Mouse (Mus musculus) hindbrain, embryonic 15.5 days (tissue): ENCODE results near the gene Agfg1. TPM values are rescaled to one million over a fixed set of nuclear protein-coding genes. Genes with fewer than 3 reads are reported as not detected.
"Not testable (repeated sequence)": the region's sequence is repeated elsewhere in the genome, so short reads cannot be mapped to it uniquely, and the experiment has no call there.

Source experiments
- ATAC-seq: fragments of 200-750 bp; cut with Nextera tagmentation; 2 replicates; pipeline ENCODE4 v1.8.0; 2017; ENCODE audit warnings: low read depth, moderate number of reproducible peaks, moderate TSS enrichment; ENCODE audit not compliant: low FRiP score
- H3K27ac ChIP-seq: fragments of 300-500 bp; sonication (generic); replicated peaks from 2 replicates; pipeline ENCODE4 v1.5.1; 2015; ENCODE audit warnings: mild to moderate bottlenecking, inconsistent platforms
- H3K27me3 ChIP-seq: fragments of 300-500 bp; sonication (generic); 2 replicates; pipeline ENCODE4 v1.6.1; 2015; ENCODE audit warnings: control low read depth, inconsistent platforms
- H3K36me3 ChIP-seq: fragments of 300-500 bp; sonication (generic); 2 replicates; pipeline ENCODE4 v1.6.1; 2015; ENCODE audit warnings: control low read depth, inconsistent platforms
- H3K4me1 ChIP-seq: fragments of 300-500 bp; sonication (generic); replicated peaks from 2 replicates; pipeline ENCODE4 v1.6.1; 2015; ENCODE audit warnings: control low read depth, inconsistent platforms
- H3K4me2 ChIP-seq: fragments of 300-500 bp; sonication (generic); 2 replicates; pipeline ENCODE4 v1.6.1; 2015; ENCODE audit warnings: moderate library complexity, mild to moderate bottlenecking, inconsistent platforms
- H3K4me3 ChIP-seq: fragments of 300-500 bp; sonication (generic); 2 replicates; pipeline ENCODE4 v1.5.1; 2015; ENCODE audit warnings: mild to moderate bottlenecking, inconsistent platforms
- H3K9ac ChIP-seq: fragments of 300-500 bp; sonication (generic); 2 replicates; pipeline ENCODE4 v1.6.1; 2015; ENCODE audit warnings: inconsistent platforms
- H3K9me3 ChIP-seq: fragments of 300-500 bp; sonication (generic); 2 replicates; pipeline ENCODE4 v1.6.1; 2016; ENCODE audit warnings: control low read depth, inconsistent platforms
- WGBS: fragments of 180-500 bp; shearing (Covaris S2); methylation state at CpG from one replicate; pipeline ENCODE4 v1.1.7; 2015; 5-methylcytosine and 5-hydroxymethylcytosine counted together
- polyA plus RNA-seq: library from polyadenylated mRNA; unstranded; fragments of >200 nt; fragmentation: Nextera tagmentation; extraction: Ambion mirVana; gene quantifications from 2 replicates; pipeline ENCODE4 v1.2.1, GENCODE M21; 2015

Agfg1 gene
- polyA plus RNA-seq, 1 experiment from 2014 or later = 26.6 TPM

DNA sequence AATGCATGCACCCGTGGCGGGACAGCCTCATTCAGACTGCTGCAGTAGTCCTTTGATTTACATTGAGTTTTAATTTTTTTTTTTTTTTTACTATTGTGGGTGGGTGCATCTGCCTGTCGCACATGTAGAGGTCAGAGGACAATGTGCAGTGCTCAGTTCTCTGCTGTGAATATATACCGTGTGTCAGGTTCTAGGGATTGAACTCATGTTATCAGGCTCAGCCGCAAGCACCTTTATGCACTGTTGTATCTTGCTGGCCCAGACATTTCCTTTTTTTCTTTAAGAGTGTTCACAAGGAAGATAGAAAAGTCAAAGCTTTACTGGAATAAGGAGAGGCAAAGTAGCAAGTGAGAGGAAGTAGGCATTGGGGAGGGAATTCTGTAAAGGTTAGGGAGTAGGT lies 16.4 kb downstream of the Agfg1 start:
- no peak overlapping the region for H3K4me2 ChIP-seq
- no peaks in the 10 kb centered on the region for H3K27me3 ChIP-seq
- peaks cover 10% of the 10 kb centered on the region; the same call in 1 of the 2 replicates for H3K4me1 ChIP-seq
- H3K36me3 ChIP-seq = no peaks in the 10 kb centered on the region
- no peak for ATAC-seq
- no peak overlapping the region for H3K4me3 ChIP-seq
- H3K27ac ChIP-seq = no peak overlapping the region
- H3K9ac ChIP-seq = no peak overlapping the region
- H3K9me3 ChIP-seq = no peaks in the 10 kb centered on the region
- 87% methylated on average over 5 of the region's 5 CpGs for WGBS

DNA sequence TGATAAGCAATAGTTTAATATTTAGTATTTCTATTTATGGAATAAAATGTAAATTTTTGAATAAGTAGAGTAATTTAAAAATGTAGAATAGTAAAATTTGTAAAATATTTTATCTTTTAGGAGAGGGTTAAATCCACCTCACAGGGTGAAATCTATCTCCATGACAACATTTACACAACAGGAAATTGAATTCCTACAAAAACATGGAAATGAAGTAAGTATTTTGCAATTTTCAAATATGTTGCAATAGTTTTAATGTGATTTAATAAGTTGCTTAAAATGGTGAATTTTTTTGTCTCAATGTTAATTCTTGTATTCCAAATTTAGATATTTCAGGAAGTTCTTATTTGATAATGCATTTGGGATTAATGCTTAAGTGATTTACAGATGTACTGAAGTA lies 19.0 kb downstream of the Agfg1 start:
- H3K36me3 ChIP-seq = no peaks in the 10 kb centered on the region
- H3K27me3 ChIP-seq = no peaks in the 10 kb centered on the region
- no peak overlapping the region for H3K4me3 ChIP-seq
- no peak overlapping the region for H3K27ac ChIP-seq
- no peak for ATAC-seq
- H3K9ac ChIP-seq = no peak overlapping the region
- no peak overlapping the region for H3K4me2 ChIP-seq
- no peaks in the 10 kb centered on the region for H3K9me3 ChIP-seq
- H3K4me1 ChIP-seq = no peaks in the 10 kb centered on the region

DNA sequence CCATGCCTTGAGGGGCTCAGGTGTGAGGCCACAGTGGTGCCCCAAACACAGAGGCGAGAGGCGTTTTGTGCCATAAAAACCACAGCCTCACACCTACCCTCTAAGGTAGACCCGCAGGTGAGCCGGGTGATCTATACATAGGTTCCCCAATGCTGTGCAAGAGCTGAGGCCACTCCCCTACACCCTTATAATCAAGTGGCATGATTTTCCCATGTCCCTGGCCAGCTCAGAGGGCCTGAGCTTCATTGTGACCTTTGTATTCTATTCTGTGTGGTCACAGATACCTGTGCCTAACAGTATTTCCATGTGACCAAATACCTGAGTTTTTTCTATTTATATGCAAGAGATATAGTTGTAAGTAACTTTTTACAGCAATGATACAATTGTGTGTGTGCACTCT lies 21.1 kb downstream of the Agfg1 start:
- Histone ChIP-seq H3K27me3 (no peaks in the 10 kb centered on the region), H3K4me1 (no peaks in the 10 kb centered on the region), H3K9ac (no peak overlapping the region), H3K27ac (no peak overlapping the region), H3K36me3 (no peaks in the 10 kb centered on the region), H3K4me3 (no peak overlapping the region), H3K4me2 (no peak overlapping the region), H3K9me3 (no peaks in the 10 kb centered on the region)
- ATAC-seq = peak; percentile 50; the same call in 1 of the 2 replicates
- 94% methylated on average over 4 of the region's 4 CpGs for WGBS

DNA sequence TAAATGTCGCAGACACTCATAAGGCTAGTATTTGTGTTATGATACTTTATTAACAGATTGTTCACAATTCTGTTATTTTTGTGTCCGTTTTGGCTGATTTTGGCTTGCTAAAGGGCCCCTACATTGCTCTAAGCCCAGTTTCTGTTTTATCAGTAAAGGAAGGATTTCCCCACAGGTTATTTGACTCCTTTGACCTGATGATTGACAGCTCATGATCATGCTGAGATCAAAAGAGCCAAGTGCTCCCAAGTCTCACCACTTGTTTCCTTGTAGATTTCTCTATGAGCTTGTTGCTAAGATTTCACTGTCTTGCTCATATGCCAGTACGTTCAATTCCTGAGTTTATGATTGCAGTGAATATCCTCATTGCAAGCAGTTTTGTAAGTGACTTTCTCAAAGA lies 30.9 kb downstream of the Agfg1 start:
- H3K9ac ChIP-seq = no peak overlapping the region

DNA sequence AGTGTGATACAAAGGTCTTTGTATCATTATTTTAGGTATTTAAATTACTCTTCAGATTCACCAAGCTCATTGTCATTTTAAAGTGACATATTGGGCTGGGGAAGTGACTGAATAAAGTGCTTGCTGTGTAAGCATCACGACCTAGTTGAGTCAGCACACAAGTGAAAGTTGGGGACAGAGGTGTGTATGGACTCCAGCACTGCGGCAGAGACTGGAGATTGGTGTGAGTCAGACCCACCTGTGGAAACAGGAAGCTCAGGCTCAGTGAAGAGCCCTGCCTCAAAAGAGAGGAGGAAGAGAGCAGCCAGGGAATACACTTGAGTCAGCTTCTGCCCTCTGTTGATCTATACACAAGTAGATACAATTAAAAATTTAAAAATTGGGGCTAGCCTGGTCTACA lies 39.9 kb downstream of the Agfg1 start:
- H3K4me2 ChIP-seq = no peak overlapping the region
- no peak overlapping the region for H3K27ac ChIP-seq
- WGBS = 81% methylated on average over 2 of the region's 2 CpGs
- no peak overlapping the region for H3K9ac ChIP-seq
- no peaks in the 10 kb centered on the region for H3K4me1 ChIP-seq
- ATAC-seq = no peak
- no peaks in the 10 kb centered on the region for H3K27me3 ChIP-seq
- peaks cover 28% of the 10 kb centered on the region for H3K36me3 ChIP-seq
- no peak overlapping the region for H3K4me3 ChIP-seq
- no peaks in the 10 kb centered on the region for H3K9me3 ChIP-seq

More for the DNA sequence above, 30.9 kb downstream of the Agfg1 start:
- 83% methylated on average over 3 of the region's 3 CpGs for WGBS
- peaks cover 17% of the 10 kb centered on the region for H3K36me3 ChIP-seq
- no peaks in the 10 kb centered on the region for H3K4me1 ChIP-seq
- no peak overlapping the region for H3K27ac ChIP-seq
- ATAC-seq = no peak
- no peak overlapping the region for H3K4me2 ChIP-seq
- H3K4me3 ChIP-seq = no peak overlapping the region
- H3K9me3 ChIP-seq = no peaks in the 10 kb centered on the region
- no peaks in the 10 kb centered on the region for H3K27me3 ChIP-seq

DNA sequence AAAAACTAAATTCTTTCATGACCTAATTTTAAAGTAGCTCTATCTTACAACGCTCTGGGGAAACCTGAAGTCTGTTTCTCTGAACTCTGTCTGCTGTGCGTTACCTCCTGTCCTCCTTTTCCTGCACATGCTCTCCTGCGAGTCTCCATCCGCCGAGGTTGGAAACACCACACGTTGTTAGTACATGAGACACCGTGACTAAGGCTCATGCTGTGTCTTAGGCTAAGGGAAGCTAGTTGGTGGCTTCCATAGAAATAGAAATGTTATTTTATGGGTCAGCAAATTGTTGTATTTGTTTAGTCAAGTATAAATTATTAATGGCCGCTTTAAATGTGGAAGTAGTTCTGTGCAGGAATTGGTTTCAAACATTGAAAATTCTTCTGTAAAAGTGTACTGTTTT lies 40.9 kb downstream of the Agfg1 start:
- no peak for ATAC-seq
- Histone ChIP-seq H3K27me3 (no peaks in the 10 kb centered on the region), H3K27ac (no peak overlapping the region), H3K4me1 (no peaks in the 10 kb centered on the region), H3K9me3 (no peaks in the 10 kb centered on the region), H3K9ac (no peak overlapping the region), H3K4me3 (no peak overlapping the region), H3K4me2 (no peak overlapping the region), H3K36me3 (peaks cover 26% of the 10 kb centered on the region)
- 54% methylated on average over 8 of the region's 8 CpGs for WGBS

DNA sequence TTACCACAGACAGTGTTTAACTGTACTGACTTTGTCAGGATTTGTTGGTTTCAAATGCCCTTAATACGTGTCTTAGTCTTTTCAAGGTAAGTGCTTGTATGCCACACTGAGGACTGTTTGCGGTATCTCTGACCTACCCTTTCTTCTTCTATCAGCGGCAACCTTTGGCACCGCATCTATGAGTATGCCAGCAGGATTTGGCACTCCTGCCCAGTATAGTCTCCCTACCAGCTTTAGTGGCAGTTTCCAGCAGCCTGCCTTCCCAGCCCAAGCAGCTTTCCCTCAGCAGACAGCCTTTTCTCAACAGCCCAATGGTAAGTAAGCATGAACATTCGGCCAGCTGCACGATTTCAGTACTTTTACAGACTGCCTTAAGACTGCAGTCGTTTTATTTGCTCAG lies 54.0 kb downstream of the Agfg1 start:
- Histone ChIP-seq H3K9me3 (no peaks in the 10 kb centered on the region), H3K9ac (no peak overlapping the region), H3K4me1 (no peaks in the 10 kb centered on the region), H3K27me3 (no peaks in the 10 kb centered on the region), H3K27ac (no peak overlapping the region), H3K4me2 (no peak overlapping the region), H3K36me3 (peaks cover 30% of the 10 kb centered on the region), H3K4me3 (no peak overlapping the region)
- 93% methylated on average over 7 of the region's 7 CpGs for WGBS
- ATAC-seq = no peak

DNA sequence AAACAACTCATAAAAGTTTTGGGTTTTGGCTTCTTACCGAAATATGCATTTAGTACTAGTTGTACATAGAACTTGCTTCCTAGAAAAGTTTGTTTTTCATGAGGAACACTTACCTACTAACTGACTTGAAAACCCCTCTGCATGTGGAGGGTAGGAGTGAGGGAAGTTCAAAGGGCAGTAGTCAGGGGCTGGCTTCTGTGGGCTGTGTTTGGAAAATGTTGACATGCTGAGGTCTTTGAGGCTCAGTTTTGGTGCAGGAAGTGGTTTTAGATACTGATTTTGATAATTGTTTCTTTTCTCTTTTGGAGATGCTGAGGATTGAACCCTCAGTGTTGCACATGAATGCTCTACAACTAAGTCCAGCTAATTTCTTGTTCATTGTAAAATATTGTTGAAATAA lies 61.3 kb downstream of the Agfg1 start:
- H3K9me3 ChIP-seq = no peaks in the 10 kb centered on the region
- H3K4me3 ChIP-seq = no peak overlapping the region
- H3K27ac ChIP-seq = no peak overlapping the region
- no peaks in the 10 kb centered on the region for H3K27me3 ChIP-seq
- H3K36me3 ChIP-seq = peaks cover 18% of the 10 kb centered on the region; the same call in 1 of the 2 replicates
- no peak overlapping the region for H3K9ac ChIP-seq
- H3K4me2 ChIP-seq = no peak overlapping the region
- WGBS = 97% methylated on average over 1 of the region's 1 CpGs
- no peak for ATAC-seq
- no peaks in the 10 kb centered on the region for H3K4me1 ChIP-seq

DNA sequence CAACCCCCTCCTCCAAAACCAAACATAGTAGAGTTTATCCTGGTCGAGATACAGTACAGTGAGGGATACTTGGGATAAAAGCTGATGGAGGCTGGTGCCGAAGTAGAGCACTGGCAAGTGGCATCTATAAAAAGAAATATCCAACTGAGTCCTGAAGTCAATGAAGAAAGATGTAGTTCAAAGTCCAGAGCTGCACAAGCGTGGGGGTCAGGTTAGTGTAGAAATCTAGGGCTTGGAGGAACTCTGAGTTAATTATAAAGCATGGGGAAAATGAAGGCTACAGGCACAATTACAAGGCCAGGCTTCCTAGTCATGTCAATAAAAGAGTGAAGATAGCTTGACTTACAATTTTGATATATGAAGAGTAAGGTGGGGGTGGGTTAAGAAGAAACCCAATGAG lies 61.9 kb downstream of the Agfg1 start:
- H3K4me2 ChIP-seq = no peak overlapping the region
- H3K27me3 ChIP-seq = no peaks in the 10 kb centered on the region
- no peak for ATAC-seq
- 98% methylated on average over 3 of the region's 3 CpGs for WGBS
- H3K36me3 ChIP-seq = peaks cover 18% of the 10 kb centered on the region; the same call in 1 of the 2 replicates
- no peaks in the 10 kb centered on the region for H3K9me3 ChIP-seq
- no peak overlapping the region for H3K4me3 ChIP-seq
- no peak overlapping the region for H3K9ac ChIP-seq
- no peaks in the 10 kb centered on the region for H3K4me1 ChIP-seq
- no peak overlapping the region for H3K27ac ChIP-seq

DNA sequence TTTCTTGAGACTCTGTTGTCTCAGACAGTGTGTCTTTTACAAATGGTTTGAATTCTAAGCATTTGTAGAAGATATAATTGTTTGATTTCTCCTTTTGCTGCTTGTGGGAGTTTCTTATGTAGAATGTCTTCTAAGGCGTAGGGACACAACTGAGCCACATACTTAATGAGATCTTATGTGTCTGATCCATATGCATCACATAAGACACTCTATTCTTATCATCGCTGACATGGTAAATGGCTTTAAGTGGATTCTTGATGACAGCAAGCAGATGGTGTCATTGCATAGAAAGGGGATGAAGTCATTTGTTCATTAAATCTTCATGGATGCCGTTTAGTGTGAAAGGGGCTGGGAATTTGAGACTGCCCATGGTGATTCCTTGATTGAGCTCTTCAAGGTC lies 66.6 kb downstream of the Agfg1 start:
- no peak overlapping the region for H3K27ac ChIP-seq
- no peaks in the 10 kb centered on the region for H3K27me3 ChIP-seq
- H3K4me1 ChIP-seq = no peaks in the 10 kb centered on the region
- 54% methylated on average over 3 of the region's 3 CpGs for WGBS
- H3K4me2 ChIP-seq = no peak overlapping the region
- H3K4me3 ChIP-seq = no peak overlapping the region
- 0 out of 2 replicates have a peak, but pooled peaks have one; percentile 13 for ATAC-seq
- no peak overlapping the region for H3K9ac ChIP-seq
- H3K9me3 ChIP-seq = no peaks in the 10 kb centered on the region
- peaks cover 10% of the 10 kb centered on the region; the same call in 1 of the 2 replicates for H3K36me3 ChIP-seq

DNA sequence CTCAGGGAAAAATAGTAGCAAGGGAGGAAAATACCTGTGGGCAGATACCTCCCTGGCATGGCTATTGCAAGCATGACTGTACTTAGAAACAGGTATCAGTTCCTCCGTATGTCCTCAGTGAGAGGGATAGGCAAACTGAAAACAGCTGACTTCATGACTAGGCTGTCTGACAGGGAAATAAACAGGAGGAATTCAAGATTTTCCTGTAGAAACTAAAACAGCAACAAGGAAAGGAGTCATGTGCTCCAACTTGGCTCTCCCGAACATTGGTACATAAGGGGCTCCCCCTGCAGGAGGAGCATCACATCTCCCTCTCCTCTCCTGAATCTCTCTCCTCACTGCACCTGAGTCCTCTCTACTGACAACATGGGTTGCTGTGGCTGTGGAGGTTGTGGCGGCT lies 73.7 kb downstream of the Agfg1 start, which contains the start of gene A030005L19Rik:
A030005L19Rik (plus strand) TSS at position 301 of the 400 bp plus-strand sequence.
- WGBS = 86% methylated on average over 3 of the region's 3 CpGs
- Histone ChIP-seq H3K27ac (no peak within 1 kb of the TSS), H3K9me3 (no peaks in the 10 kb centered on the region), H3K9ac (no peak within 1 kb of the TSS), H3K4me2 (no peak within 1 kb of the TSS), H3K4me1 (no peaks in the 10 kb centered on the region), H3K27me3 (no peaks in the 10 kb centered on the region), H3K36me3 (no peaks in the 10 kb centered on the region), H3K4me3 (no peak within 1 kb of the TSS)
- ATAC-seq = no peak

DNA sequence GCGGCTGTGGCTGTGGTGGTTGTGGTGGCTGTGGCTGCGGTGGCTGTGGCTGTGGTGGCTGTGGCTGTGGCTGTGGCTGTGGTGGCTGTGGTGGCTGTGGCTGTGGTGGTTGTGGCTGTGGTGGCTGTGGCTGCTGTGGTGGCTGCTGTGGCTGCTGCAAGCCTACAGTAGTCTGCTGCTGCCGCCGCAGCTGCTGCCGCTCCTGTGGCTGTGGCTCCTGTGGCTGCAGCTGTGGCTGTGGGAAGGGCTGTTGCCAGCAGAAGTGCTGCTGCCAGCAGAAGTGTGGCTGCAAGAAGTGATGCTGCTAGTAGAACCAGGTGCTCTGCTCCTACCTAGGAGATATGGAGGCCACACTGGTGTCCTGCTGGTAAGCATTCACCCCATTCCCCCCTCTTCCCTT lies 74.2 kb downstream of the Agfg1 start:
- H3K4me1 ChIP-seq, H3K27me3 ChIP-seq, H3K9me3 ChIP-seq, H3K4me3 ChIP-seq, H3K36me3 ChIP-seq, H3K27ac ChIP-seq, H3K9ac ChIP-seq, H3K4me2 ChIP-seq, ATAC-seq: not testable (repeated sequence)
- WGBS = 96% methylated on average over 5 of the region's 5 CpGs

DNA sequence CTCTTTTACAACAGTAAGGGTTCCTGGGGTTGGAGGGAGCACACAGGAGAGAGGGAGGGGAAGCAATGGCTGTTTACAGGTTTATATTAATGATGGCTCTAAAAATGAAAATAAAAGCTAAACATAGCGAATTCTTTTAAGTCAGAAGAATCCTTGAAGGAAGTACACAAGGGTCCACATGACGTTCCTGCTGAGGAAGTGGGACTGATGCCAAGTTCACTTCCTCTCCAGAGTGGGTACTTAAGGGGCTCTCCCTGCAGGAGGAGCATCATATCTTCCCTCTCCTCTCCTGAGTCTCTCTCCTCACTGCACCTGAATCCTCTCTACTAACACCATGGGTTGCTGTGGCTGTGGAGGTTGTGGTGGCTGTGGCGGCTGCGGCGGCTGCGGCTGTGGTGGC lies 85.4 kb downstream of the Agfg1 start, which contains the start of gene A030014E15Rik:
A030014E15Rik (plus strand) TSS at position 268 of the 400 bp plus-strand sequence.
- 93% methylated on average over 6 of the region's 6 CpGs for WGBS
- ATAC-seq = no peak
- no peaks in the 10 kb centered on the region for H3K9me3 ChIP-seq

More for the DNA sequence above, 85.4 kb downstream of the Agfg1 start, which contains the start of gene A030014E15Rik:
- no peaks in the 10 kb centered on the region for H3K27me3 ChIP-seq
- H3K4me1 ChIP-seq = no peaks in the 10 kb centered on the region
- no peak within 1 kb of the TSS for H3K4me3 ChIP-seq
- no peak within 1 kb of the TSS for H3K4me2 ChIP-seq
- no peaks in the 10 kb centered on the region for H3K36me3 ChIP-seq
- H3K27ac ChIP-seq = no peak within 1 kb of the TSS
- H3K9ac ChIP-seq = no peak within 1 kb of the TSS
